Mouse (Mus musculus): Measurements from ENCODE around the gene Rec8.

GRCm38 (mm10) chr14:55589771-55590448 lies 27.9 kb upstream of the Rec8 start:
- TF ChIP-seq POLR2A (IDR thresholded peaks at IDR 0.05; ENCODE audit: insufficient read length, low read depth) = no peak
- TF ChIP-seq E2F4 (IDR thresholded peaks at IDR 0.05; ENCODE audit: insufficient read depth) = no peak
- no peak for TF ChIP-seq CEBPB (IDR thresholded peaks at IDR 0.05; ENCODE audit: insufficient read depth, poor library complexity, severe bottlenecking)
- no peak for TF ChIP-seq USF1 (IDR thresholded peaks at IDR 0.05; ENCODE audit: low read depth)
- no peak for TF ChIP-seq POLR2AphosphoS2 (IDR thresholded peaks at IDR 0.05; ENCODE audit: insufficient read length, low read depth)
- no peak for TF ChIP-seq MAX (IDR thresholded peaks at IDR 0.05; ENCODE audit: low read depth)
- no peak for TF ChIP-seq REST (IDR thresholded peaks at IDR 0.05; ENCODE audit: insufficient read depth, insufficient read length)
- no peak for TF ChIP-seq MYOD1 (IDR thresholded peaks at IDR 0.05; ENCODE audit: control insufficient read depth in 1 of 3, insufficient read length in 2 of 3, low read depth in 2 of 3)
- TF ChIP-seq TCF12 (IDR thresholded peaks at IDR 0.05; ENCODE audit: insufficient read depth, poor library complexity, severe bottlenecking) = no peak
- TF ChIP-seq MYOG (IDR thresholded peaks at IDR 0.05; ENCODE audit: control insufficient read depth in 1 of 3, insufficient read depth in 1 of 3, insufficient read length in 2 of 3, low read depth in 2 of 3) = no peak
